Mouse (Mus musculus) hindbrain, embryonic 16.5 days (tissue): ENCODE measurements around the gene Cux2. TPM values are rescaled to one million over a fixed set of nuclear protein-coding genes. Genes with fewer than 3 reads are reported as not detected.
A peak's percentile ranks its signal among the peaks of the same experiment; 100 is the strongest.

Experiments used
- ATAC-seq: fragments of 200-750 bp; cut with Nextera tagmentation; 2 replicates; pipeline ENCODE4 v1.8.0; 2017; ENCODE audit warnings: moderate TSS enrichment, moderate library complexity
- H3K27ac ChIP-seq: fragments of 300-500 bp; sonication (generic); 2 replicates; pipeline ENCODE4 v1.5.1; 2014; ENCODE audit warnings: low read depth, mild to moderate bottlenecking, control low read depth, low read length, moderate library complexity
- H3K27me3 ChIP-seq: fragments of 300-500 bp; sonication (generic); replicated peaks from 2 replicates; pipeline ENCODE4 v1.6.1; 2014; ENCODE audit warnings: low read length; ENCODE audit not compliant: control insufficient read depth, insufficient read depth
- H3K36me3 ChIP-seq: fragments of 300-500 bp; sonication (generic); 2 replicates; pipeline ENCODE4 v1.6.1; 2014; ENCODE audit warnings: mild to moderate bottlenecking, low read length, moderate library complexity, mixed read lengths; ENCODE audit not compliant: control insufficient read depth, insufficient read depth
- H3K4me1 ChIP-seq: fragments of 300-500 bp; sonication (generic); 2 replicates; pipeline ENCODE4 v1.6.1; 2014; ENCODE audit warnings: low read depth, low read length; ENCODE audit not compliant: control insufficient read depth, insufficient read depth
- H3K4me2 ChIP-seq: fragments of 300-500 bp; sonication (generic); 2 replicates; pipeline ENCODE4 v1.6.1; 2014; ENCODE audit warnings: mild to moderate bottlenecking, low read length, control low read depth, moderate library complexity
- H3K4me3 ChIP-seq: fragments of 300-500 bp; sonication (generic); 2 replicates; pipeline ENCODE4 v1.5.1; 2014; ENCODE audit warnings: mild to moderate bottlenecking, low read length, control low read depth, moderate library complexity
- H3K9ac ChIP-seq: fragments of 300-500 bp; sonication (generic); 2 replicates; pipeline ENCODE4 v1.6.1; 2014; ENCODE audit warnings: low read depth, mild to moderate bottlenecking, control low read depth, low read length, moderate library complexity
- H3K9me3 ChIP-seq: fragments of 300-500 bp; sonication (generic); 2 replicates; pipeline ENCODE4 v1.6.1; 2014; ENCODE audit warnings: mild to moderate bottlenecking, low read length, moderate library complexity; ENCODE audit not compliant: control insufficient read depth
- WGBS: fragments of 180-500 bp; shearing (Covaris S2); extraction: QIAGEN DNeasy Blood & Tissue Kit; methylation state at CpG from one replicate; pipeline ENCODE4 v1.1.7; 2014; 5-methylcytosine and 5-hydroxymethylcytosine counted together
- polyA plus RNA-seq: library from polyadenylated mRNA; unstranded; fragments of >200 nt; fragmentation: Nextera tagmentation; extraction: Ambion mirVana; gene quantifications from 2 replicates; pipeline ENCODE4 v1.2.1, GENCODE M21; 2015

Cux2 gene
- polyA plus RNA-seq, 1 experiment from 2014 or later, result 16.7 TPM

DNA sequence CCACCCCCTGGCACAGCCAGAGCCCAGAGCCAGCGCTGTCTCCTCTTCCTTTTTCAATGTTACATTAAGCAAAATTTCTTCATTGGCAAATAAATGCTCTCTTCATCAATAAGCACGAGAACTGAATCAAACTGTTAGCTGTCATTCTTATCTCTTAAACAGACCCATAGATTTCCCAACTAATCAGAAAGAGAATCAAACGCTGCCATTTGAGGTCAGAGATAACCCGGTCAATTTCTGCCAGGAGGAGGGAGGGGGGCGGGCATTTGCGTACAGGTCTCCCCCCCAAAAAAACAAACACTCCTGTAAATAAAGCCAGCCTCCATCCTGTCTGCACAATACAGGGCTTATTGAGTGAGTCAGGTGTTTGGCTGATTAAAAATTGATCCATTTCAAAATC lies 33.2 kb downstream of the Cux2 start:
- Histone ChIP-seq H3K4me2 (no peak overlapping the region), H3K9me3 (no peaks in the 10 kb centered on the region), H3K4me3 (no peak overlapping the region), H3K9ac (no peak overlapping the region), H3K27me3 (no peaks in the 10 kb centered on the region), H3K4me1 (peaks cover 15% of the 10 kb centered on the region), H3K27ac (no peak overlapping the region), H3K36me3 (no peaks in the 10 kb centered on the region)
- 79% methylated on average over 6 of the region's 6 CpGs for WGBS
- no peak for ATAC-seq

DNA sequence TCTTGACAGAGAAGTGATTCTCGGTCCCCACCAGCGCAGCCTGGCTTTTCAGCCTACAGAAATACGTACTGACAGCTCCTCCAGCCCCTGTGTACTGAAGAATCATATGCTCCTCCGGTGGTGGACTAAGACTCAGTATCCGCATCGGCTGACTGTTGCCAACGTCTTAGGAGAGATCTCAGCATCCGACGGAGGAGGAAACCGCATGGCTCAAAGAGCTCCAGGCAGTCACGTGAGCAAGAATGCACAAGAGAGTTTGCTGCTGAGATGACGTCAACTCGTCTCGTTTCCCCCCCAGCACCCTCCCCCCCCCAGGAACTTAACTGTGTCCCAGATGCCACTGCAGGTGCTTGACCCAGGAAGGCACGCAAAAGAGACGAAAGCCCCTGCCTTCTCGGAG lies 34.8 kb downstream of the Cux2 start:
- Histone ChIP-seq H3K4me1 (peaks cover 15% of the 10 kb centered on the region), H3K4me2 (no peak overlapping the region), H3K4me3 (no peak overlapping the region), H3K27me3 (no peaks in the 10 kb centered on the region), H3K36me3 (no peaks in the 10 kb centered on the region), H3K27ac (no peak overlapping the region), H3K9me3 (no peaks in the 10 kb centered on the region), H3K9ac (no peak overlapping the region)
- ATAC-seq, result no peak
- WGBS, result 67% methylated on average over 17 of the region's 17 CpGs

DNA sequence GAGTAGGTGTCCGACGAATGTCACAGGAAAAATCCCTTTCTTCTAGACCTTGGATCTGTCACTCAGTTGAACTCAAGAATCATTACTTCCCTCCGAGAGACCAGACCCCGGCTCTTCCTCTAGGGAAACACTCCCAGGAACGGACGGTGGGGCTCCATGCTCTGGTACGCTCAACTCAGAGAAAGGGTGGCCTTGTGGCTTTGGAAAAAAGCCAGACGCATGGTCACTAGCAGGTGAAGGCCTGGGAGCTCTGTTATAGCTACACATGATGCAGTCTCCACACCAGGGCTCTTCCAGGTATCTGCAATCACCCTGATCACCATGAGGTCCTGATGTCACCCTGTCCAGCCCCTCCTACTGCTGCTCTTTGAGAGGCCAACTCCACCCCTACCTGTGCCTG lies 35.2 kb downstream of the Cux2 start:
- Histone ChIP-seq H3K9me3 (no peaks in the 10 kb centered on the region), H3K4me1 (peaks cover 15% of the 10 kb centered on the region), H3K4me2 (no peak overlapping the region), H3K27ac (no peak overlapping the region), H3K36me3 (no peaks in the 10 kb centered on the region), H3K4me3 (no peak overlapping the region), H3K9ac (no peak overlapping the region), H3K27me3 (no peaks in the 10 kb centered on the region)
- 79% methylated on average over 8 of the region's 8 CpGs for WGBS
- no peak for ATAC-seq

DNA sequence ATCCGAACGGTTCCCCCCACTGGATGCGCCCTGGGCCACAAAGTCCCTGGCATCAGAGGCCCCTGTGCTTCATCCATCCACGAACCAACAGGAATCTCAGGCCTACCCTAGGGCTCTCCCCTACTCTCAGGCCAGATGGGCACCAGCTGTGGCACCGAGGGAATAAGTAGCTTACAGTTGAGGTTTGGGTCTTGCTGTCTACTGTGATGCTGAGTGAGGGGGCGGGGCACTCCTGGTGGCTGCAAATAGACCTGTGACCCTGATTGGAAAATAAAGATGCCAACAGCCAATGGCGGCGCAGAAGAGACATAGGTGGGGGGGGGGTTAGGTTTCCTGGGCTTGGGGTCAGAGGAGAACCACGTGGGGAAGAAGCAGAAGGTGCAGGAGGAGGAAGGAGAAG lies 38.6 kb downstream of the Cux2 start:
- WGBS, result 29% methylated on average over 9 of the region's 9 CpGs
- no peak overlapping the region for H3K4me3 ChIP-seq

DNA sequence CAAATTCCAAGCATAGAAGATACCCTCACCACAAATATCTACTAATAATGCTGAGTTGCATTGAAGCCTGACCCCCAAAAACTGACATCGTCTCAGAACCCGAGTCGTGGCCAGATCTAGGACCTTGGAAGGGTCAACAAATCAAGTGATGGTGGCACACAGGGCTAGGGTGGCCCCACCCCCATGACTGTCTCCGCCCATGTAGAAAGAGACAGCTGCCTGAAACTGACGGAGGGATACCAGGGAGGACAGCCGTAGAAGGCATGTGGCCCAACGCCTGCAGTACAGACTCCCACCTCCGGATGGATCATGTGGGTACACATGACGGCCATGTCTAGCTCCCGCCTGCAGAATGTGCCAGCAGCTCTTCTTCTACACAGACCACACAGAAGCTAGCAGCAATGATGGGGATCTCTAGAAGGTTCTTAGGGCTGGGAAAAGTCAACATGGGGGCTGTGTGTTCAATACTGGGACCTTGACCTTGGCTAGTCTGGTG lies 41.9 kb downstream of the Cux2 start:
- ATAC-seq, result no peak
- no peak overlapping the region for H3K9ac ChIP-seq

More for the DNA sequence above, 38.6 kb downstream of the Cux2 start:
- Histone ChIP-seq H3K36me3 (0 out of 2 replicates have a peak, but pooled peaks cover 1% of the 10 kb centered on the region), H3K9ac (no peak overlapping the region), H3K9me3 (peaks cover 2% of the 10 kb centered on the region; the same call in 1 of the 2 replicates), H3K27ac (no peak overlapping the region), H3K4me1 (no peaks in the 10 kb centered on the region), H3K4me2 (no peak overlapping the region), H3K27me3 (no peaks in the 10 kb centered on the region)
- no peak for ATAC-seq

DNA sequence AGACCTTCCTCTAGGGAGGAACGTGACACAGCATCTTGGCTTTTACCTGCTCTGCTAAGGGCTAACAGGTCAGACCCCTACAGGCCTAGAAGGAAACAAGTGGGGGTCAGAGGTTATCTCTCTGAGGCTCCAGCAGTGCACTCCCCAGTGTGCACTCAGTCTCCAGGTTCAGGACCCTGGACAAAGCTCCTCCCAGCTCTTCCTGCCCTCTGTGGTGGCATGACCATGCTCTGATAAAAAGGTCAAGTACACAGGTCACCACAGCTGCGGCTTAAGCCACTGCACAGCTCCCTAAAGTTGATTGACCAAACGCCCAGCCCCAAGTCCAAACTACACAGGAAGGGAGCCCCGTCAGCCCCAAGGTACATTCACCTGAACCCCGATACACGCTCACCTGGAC lies 46.4 kb downstream of the Cux2 start:
- H3K9me3 ChIP-seq, result peaks cover 4% of the 10 kb centered on the region; the same call in 1 of the 2 replicates
- no peak overlapping the region for H3K4me3 ChIP-seq
- H3K36me3 ChIP-seq, result 0 out of 2 replicates have a peak, but pooled peaks cover 2% of the 10 kb centered on the region
- H3K9ac ChIP-seq, result no peak overlapping the region; the same call in 1 of the 2 replicates
- no peak overlapping the region for H3K4me2 ChIP-seq
- H3K27ac ChIP-seq, result no peak overlapping the region
- 78% methylated on average over 6 of the region's 6 CpGs for WGBS
- ATAC-seq, result no peak
- peaks cover 11% of the 10 kb centered on the region for H3K4me1 ChIP-seq
- no peaks in the 10 kb centered on the region for H3K27me3 ChIP-seq

More for the DNA sequence above, 41.9 kb downstream of the Cux2 start:
- WGBS, result 90% methylated on average over 10 of the region's 10 CpGs
- 0 out of 2 replicates have a peak, but pooled peaks cover 2% of the 10 kb centered on the region for H3K36me3 ChIP-seq
- no peak overlapping the region for H3K27ac ChIP-seq
- H3K4me3 ChIP-seq, result no peak overlapping the region
- H3K4me1 ChIP-seq, result peaks cover 5% of the 10 kb centered on the region; the same call in 1 of the 2 replicates
- H3K4me2 ChIP-seq, result no peak overlapping the region
- no peaks in the 10 kb centered on the region for H3K27me3 ChIP-seq
- peaks cover 4% of the 10 kb centered on the region; the same call in 1 of the 2 replicates for H3K9me3 ChIP-seq

DNA sequence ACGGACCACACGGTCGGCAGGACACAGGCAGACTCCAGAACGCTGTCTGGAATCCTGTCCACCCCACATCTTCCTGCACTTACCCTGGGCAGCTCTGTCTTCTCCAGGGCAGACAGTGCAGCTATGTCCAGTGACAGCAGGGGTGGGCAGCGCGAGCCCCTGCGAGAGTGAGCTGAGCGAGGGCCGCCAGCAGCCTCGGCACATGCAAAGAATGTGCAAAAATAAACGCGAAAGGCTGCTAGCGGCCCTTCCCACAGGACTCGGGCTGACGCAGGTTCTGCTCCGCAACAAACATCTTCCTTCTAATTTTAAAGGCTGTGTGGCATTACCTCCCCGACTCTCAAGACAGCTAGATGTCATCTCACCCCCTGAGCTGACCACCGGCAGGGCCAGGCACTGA lies 47.8 kb downstream of the Cux2 start:
- WGBS, result 49% methylated on average over 18 of the region's 18 CpGs
- no peak for ATAC-seq
- H3K27me3 ChIP-seq, result no peaks in the 10 kb centered on the region

DNA sequence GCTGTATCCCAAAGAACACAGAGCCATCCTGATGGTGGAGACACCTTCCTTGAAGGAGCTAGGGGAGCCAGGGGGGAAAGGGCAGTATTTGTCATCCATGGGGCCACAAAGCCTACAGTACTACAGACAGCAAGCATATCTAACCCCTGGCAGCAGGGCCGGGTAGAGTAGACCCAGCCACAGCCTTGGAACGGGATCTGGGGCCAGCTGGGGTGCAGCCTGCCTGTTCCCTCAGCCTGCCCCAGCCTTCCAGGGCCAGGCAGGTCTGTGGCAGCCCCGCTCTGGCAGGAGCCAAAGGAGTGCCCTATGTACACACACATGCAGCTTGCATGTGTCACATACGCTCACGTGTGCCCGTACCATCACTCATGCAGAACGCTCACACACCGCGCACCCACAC lies 48.6 kb downstream of the Cux2 start:
- Histone ChIP-seq H3K4me3 (no peak overlapping the region), H3K27me3 (no peaks in the 10 kb centered on the region), H3K36me3 (0 out of 2 replicates have a peak, but pooled peaks cover 1% of the 10 kb centered on the region), H3K4me2 (no peak overlapping the region), H3K9me3 (peaks cover 1% of the 10 kb centered on the region; the same call in 1 of the 2 replicates), H3K4me1 (peaks cover 11% of the 10 kb centered on the region), H3K27ac (no peak overlapping the region), H3K9ac (no peak overlapping the region)
- ATAC-seq, result no peak
- WGBS, result 91% methylated on average over 9 of the region's 9 CpGs

More for the DNA sequence above, 47.8 kb downstream of the Cux2 start:
- Histone ChIP-seq H3K9me3 (peaks cover 4% of the 10 kb centered on the region; the same call in 1 of the 2 replicates), H3K4me2 (no peak overlapping the region), H3K36me3 (0 out of 2 replicates have a peak, but pooled peaks cover 2% of the 10 kb centered on the region), H3K4me1 (peaks cover 11% of the 10 kb centered on the region), H3K27ac (no peak overlapping the region), H3K9ac (no peak overlapping the region), H3K4me3 (no peak overlapping the region)

DNA sequence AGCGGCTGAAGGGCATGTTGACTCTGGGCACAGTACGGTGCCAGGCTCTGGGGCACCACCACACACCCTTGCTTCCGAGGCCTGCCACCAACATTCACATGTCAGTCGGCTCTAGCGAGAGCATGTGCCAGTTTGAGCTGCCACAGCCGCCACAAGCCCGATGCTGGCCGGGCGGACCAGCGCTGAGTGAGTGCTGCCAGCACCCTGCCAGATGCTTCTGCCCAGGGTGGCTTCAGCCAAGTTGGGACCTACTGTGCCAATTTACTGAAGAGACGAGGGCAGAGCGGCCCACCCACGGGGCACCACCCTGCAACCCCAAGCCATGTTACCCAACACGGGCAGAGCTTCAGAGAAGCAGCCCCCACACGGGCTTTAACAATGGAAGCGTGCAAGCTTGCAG lies 49.5 kb downstream of the Cux2 start:
- Histone ChIP-seq H3K4me2 (no peak overlapping the region), H3K27ac (0 out of 2 replicates have a peak overlapping the region, but pooled peaks have one; percentile 29), H3K9ac (no peak overlapping the region), H3K9me3 (no peaks in the 10 kb centered on the region), H3K27me3 (no peaks in the 10 kb centered on the region), H3K36me3 (no peaks in the 10 kb centered on the region), H3K4me1 (peaks cover 13% of the 10 kb centered on the region), H3K4me3 (no peak overlapping the region)
- WGBS, result 61% methylated on average over 16 of the region's 16 CpGs
- ATAC-seq, result peak; percentile 28
